Mouse (Mus musculus) limb, embryonic 15.5 days (tissue): ENCODE results near the gene Naa35. TPM values are rescaled to one million over a fixed set of nuclear protein-coding genes. Genes with fewer than 3 reads are reported as not detected.

Experiments
- ATAC-seq: fragments of 200-750 bp; cut with Nextera tagmentation; 2 replicates; pipeline ENCODE4 v1.8.0; 2017; ENCODE audit warnings: low read depth, moderate TSS enrichment; ENCODE audit not compliant: insufficient number of reproducible peaks, low FRiP score, low TSS enrichment
- H3K27ac ChIP-seq: fragments of 300-500 bp; sonication (generic); 2 replicates; pipeline ENCODE4 v1.5.1; 2015; ENCODE audit warnings: moderate library complexity, mild to moderate bottlenecking, inconsistent platforms
- H3K27me3 ChIP-seq: fragments of 300-500 bp; sonication (generic); 2 replicates; pipeline ENCODE4 v1.6.1; 2015; ENCODE audit warnings: inconsistent platforms
- H3K36me3 ChIP-seq: fragments of 300-500 bp; sonication (generic); 2 replicates; pipeline ENCODE4 v1.6.1; 2015; ENCODE audit warnings: inconsistent platforms
- H3K4me1 ChIP-seq: fragments of 300-500 bp; sonication (generic); 2 replicates; pipeline ENCODE4 v1.6.1; 2015; ENCODE audit warnings: inconsistent platforms
- H3K4me2 ChIP-seq: fragments of 300-500 bp; sonication (generic); 2 replicates; pipeline ENCODE4 v1.6.1; 2015; ENCODE audit warnings: mild to moderate bottlenecking, inconsistent platforms
- H3K4me3 ChIP-seq: fragments of 300-500 bp; sonication (generic); 2 replicates; pipeline ENCODE4 v1.5.1; 2015; ENCODE audit warnings: mild to moderate bottlenecking, inconsistent platforms
- H3K9ac ChIP-seq: fragments of 300-500 bp; sonication (generic); 2 replicates; pipeline ENCODE4 v1.6.1; 2015; ENCODE audit warnings: inconsistent platforms
- H3K9me3 ChIP-seq: fragments of 300-500 bp; sonication (generic); 2 replicates; pipeline ENCODE4 v1.6.1; 2016; ENCODE audit warnings: inconsistent platforms
- WGBS: fragments of 180-500 bp; shearing (Covaris S2); methylation state at CpG from one replicate; pipeline ENCODE4 v1.1.7; 2015; 5-methylcytosine and 5-hydroxymethylcytosine counted together
- polyA plus RNA-seq: library from polyadenylated mRNA; unstranded; fragments of >200 nt; fragmentation: Nextera tagmentation; extraction: Ambion mirVana; gene quantifications from 2 replicates; pipeline ENCODE4 v1.2.1, GENCODE M21; 2015

Gene Naa35
- polyA plus RNA-seq, 1 experiment from 2014 or later, result 80.9 TPM

DNA sequence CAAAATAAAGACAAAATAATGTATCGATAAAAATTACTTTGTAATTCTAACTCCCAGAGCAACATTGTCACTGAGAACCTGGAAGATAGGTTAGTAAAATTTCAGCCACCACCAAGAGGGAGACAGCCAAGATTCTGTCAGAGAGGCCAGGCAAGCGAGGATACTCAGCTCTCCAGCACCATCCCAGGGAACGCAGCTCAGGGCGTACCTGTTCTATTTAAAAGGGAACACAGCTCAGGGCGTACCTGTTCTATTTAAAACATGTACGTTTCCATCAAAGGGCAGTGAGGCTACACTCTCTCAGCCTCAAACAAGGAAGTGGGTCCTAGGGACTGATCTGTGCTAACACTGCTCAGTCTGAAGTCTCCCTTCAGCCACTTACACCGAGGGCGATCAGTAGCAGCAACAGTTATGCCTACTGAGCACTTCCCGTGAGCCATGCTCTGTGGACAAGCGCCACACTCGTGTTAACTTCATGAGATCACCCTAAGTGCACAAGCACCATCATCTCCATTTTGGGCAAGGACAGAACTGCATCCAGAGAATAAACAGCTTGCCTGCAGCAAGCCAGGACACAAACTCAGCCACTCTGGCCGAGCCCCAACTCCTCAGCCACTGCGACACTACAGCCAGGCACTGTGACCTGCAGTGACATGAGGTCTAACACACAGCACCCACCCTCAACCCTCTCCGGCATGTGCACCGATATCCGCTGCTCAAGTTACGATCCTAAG is 30.1 kb upstream of the Naa35 start:
- H3K36me3 ChIP-seq, result no peaks in the 10 kb centered on the region
- ATAC-seq, result no peak
- no peaks in the 10 kb centered on the region for H3K27me3 ChIP-seq
- no peak overlapping the region for H3K4me2 ChIP-seq
- no peak overlapping the region for H3K4me3 ChIP-seq
- H3K9me3 ChIP-seq, result no peaks in the 10 kb centered on the region
- peaks cover 12% of the 10 kb centered on the region; the same call in 1 of the 2 replicates for H3K4me1 ChIP-seq
- 66% methylated on average over 17 of the region's 17 CpGs for WGBS
- H3K27ac ChIP-seq, result no peak overlapping the region
- H3K9ac ChIP-seq, result no peak overlapping the region

DNA sequence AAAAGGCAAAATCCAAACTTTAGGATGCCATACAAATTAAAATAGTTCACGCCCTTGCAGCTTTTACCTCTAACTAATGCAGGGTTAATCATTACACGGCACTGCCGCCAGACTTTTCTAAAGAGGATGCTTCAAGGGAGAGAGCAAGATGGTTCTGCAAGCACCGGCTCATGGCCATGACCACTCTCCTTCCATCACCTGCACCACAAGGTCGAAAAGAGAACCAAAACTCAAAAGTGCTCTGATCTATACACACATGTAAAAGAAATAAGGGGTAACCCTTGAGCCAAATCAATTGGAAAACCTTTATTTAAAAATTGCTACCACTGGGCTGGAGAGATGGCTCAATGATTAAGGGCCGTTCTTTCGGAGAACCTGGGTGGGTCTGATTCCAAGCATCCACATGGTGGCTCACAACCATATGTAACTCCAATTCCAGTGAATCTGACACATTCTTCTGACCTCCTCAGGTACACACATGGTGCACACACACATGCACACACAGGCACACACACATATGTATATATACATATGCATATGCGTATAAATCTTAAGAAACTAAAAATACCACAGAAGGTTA is 29.4 kb upstream of the Naa35 start:
- Histone ChIP-seq H3K27ac (no peak overlapping the region), H3K4me1 (peaks cover 12% of the 10 kb centered on the region; the same call in 1 of the 2 replicates), H3K4me2 (no peak overlapping the region), H3K27me3 (no peaks in the 10 kb centered on the region), H3K4me3 (0 out of 2 replicates have a peak overlapping the region, but pooled peaks have one; percentile 71), H3K9me3 (no peaks in the 10 kb centered on the region), H3K36me3 (no peaks in the 10 kb centered on the region), H3K9ac (no peak overlapping the region)
- WGBS, result 71% methylated on average over 8 of the region's 8 CpGs
- ATAC-seq, result no peak

DNA sequence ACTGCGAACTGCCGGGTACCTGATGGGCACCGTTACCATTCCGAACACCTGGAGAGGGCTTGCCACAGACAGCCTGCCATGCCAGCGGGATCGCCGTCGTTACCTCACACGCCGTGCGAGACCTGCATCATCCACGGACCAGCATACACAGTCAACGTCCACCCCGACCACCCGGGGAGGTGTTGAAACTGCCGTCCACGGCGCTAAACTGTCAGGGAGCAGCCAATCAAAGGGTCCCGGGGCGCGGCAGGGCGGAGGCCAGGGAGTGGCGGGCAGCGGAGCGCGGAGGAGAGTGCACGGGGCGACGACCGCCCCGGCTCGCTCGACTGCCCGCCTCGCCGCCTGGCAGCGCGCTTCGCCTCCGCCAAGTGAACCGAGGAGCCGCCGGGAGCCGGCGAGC is 28.4 kb upstream of the Naa35 start:
- H3K36me3 ChIP-seq, result no peaks in the 10 kb centered on the region
- peak overlapping the region; percentile 68 for H3K27ac ChIP-seq
- peak overlapping the region; percentile 92 for H3K4me2 ChIP-seq
- peak overlapping the region; percentile 68 for H3K9ac ChIP-seq
- no peaks in the 10 kb centered on the region for H3K27me3 ChIP-seq
- under 1% methylated on average over 45 of the region's 45 CpGs for WGBS
- ATAC-seq, result peak; percentile 75
- H3K4me1 ChIP-seq, result peaks cover 12% of the 10 kb centered on the region; the same call in 1 of the 2 replicates
- no peaks in the 10 kb centered on the region for H3K9me3 ChIP-seq
- peak overlapping the region; percentile 71 for H3K4me3 ChIP-seq

DNA sequence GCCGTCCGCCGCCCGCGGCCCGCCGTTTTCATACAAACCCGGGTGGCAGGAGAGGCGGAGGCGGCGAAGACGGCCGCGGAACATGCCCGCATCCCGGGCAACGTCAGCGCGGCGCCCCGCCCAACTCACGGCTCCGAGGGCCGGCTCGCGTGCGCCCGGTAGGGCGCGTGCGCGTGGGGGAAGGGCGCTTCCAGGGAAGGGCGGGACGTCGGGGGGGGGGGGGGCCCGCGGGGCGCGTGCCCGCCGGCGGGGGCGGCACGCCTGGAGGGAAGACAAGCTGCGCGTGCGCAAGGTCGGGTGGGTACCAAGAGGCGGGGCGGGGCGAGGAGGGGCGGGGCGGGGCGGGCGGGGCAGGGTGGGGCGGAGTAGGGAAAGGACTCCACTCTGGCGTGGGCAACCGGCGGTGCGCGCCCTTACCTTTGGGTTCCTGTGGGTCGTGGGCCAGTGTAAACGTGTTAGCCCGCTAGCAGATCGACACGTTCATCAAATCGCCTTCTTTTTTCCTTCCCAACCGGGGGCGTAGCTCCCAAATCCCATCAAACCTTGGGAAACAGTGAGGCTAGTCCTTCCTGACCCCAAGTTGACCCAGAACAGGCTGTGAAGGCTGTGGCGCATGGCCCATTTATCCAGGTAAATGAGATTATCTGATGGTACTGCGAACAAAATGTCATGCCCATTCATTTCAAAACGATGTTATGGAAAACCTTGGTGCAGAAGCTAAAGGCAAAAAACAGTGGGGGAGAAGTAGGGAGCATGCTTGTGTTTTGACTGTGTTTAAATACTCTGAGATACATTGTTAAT is 27.7 kb upstream of the Naa35 start:
- Histone ChIP-seq H3K4me1 (peaks cover 12% of the 10 kb centered on the region; the same call in 1 of the 2 replicates), H3K27me3 (no peaks in the 10 kb centered on the region), H3K27ac (peak overlapping the region; percentile 68), H3K9me3 (no peaks in the 10 kb centered on the region), H3K4me3 (peak overlapping the region; percentile 71), H3K36me3 (no peaks in the 10 kb centered on the region), H3K9ac (peak overlapping the region; percentile 68), H3K4me2 (peak overlapping the region; percentile 92)
- WGBS, result under 1% methylated on average over 38 of the region's 73 CpGs
- peak; percentile 81 for ATAC-seq

DNA sequence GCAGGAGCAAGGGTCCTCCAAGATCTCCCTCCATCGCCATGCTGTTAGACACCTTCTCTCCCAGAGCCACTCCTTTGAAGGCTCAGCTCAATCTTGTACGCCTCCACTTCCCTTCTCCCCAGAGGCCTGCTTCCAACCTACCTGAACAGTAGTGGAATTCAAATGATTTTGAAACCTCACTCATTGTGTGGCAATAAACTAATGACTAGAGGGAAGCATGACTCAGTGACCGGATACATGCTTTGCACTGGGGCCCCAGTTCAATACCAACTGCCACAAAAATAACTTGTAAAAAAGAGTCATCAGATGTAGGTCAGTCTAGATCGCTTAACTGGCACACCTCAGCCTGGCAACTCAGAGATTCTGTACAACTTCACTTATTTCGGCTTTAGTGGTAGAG is 26.3 kb upstream of the Naa35 start:
- Histone ChIP-seq H3K9ac (no peak overlapping the region), H3K9me3 (no peaks in the 10 kb centered on the region), H3K4me1 (peaks cover 12% of the 10 kb centered on the region; the same call in 1 of the 2 replicates), H3K27ac (no peak overlapping the region), H3K4me2 (no peak overlapping the region), H3K36me3 (no peaks in the 10 kb centered on the region), H3K27me3 (no peaks in the 10 kb centered on the region), H3K4me3 (no peak overlapping the region)
- ATAC-seq, result no peak
- WGBS, result 88% methylated on average over 5 of the region's 5 CpGs

DNA sequence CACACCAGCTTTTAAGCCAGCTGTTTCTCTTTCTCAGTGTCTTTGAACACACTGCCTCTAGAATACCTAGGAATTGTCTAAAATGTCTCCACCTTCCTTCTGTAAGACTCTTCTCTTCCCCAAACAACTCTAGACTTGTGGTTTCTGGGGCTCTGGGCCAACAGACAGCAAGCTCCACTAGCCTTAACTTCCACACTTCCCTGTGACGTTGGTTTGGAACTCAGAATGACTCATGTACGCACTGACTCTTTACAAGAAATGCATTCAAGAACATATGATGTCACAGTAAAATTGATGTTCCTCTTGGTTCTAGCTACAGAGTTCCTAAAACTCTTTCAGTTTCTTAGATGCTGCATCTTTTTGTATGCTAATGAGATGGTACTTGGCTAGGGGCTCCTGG is 22.6 kb upstream of the Naa35 start:
- H3K27me3 ChIP-seq, result no peaks in the 10 kb centered on the region
- H3K9ac ChIP-seq, result no peak overlapping the region
- no peak overlapping the region for H3K4me2 ChIP-seq
- 85% methylated on average over 2 of the region's 2 CpGs for WGBS
- H3K36me3 ChIP-seq, result no peaks in the 10 kb centered on the region
- ATAC-seq, result no peak
- H3K27ac ChIP-seq, result no peak overlapping the region
- peaks cover 3% of the 10 kb centered on the region; the same call in 1 of the 2 replicates for H3K4me1 ChIP-seq
- H3K9me3 ChIP-seq, result no peaks in the 10 kb centered on the region
- H3K4me3 ChIP-seq, result no peak overlapping the region

DNA sequence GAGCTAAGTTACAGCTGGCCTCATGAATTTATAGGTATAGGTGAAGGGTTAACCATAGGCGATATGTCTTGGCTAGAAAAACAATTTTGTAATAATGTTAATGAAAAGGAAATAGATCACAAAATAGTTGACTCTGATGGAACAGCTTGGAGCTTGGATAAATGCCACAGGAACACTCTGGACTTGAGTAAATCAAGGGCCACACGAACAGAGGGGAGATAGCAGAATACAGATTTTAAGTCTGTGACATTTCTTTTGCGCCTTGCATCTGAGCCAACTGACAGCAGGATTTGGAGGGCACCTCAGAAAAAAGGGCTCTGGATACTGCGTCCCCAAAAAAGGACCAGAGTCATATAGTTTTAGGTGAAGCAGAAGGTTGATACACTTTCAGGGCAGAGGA is 20.6 kb upstream of the Naa35 start:
- ATAC-seq, result no peak
- Histone ChIP-seq H3K4me1 (no peaks in the 10 kb centered on the region), H3K4me2 (no peak overlapping the region), H3K9ac (no peak overlapping the region), H3K27me3 (no peaks in the 10 kb centered on the region), H3K36me3 (no peaks in the 10 kb centered on the region), H3K4me3 (no peak overlapping the region), H3K27ac (no peak overlapping the region), H3K9me3 (no peaks in the 10 kb centered on the region)
- 83% methylated on average over 4 of the region's 4 CpGs for WGBS

DNA sequence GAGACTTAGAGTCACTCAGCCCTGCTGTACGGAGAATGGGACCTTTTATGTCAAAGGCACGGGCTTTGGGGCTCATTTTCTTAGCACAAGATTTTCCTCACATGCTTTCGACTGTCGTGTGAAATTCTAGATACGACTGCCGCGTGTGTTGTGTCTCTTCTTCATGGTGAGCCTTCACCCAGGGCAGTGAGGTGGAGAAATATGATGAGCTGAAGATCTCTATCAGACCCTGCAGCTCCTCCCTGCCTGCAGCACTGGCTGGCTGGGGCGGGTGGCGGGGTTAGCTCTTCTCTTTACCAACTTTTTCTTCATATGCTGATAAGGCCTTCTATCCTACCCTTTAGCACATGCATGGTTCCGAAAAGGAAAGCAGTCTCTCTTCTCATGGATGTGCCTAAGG is 20.1 kb upstream of the Naa35 start:
- WGBS, result 74% methylated on average over 10 of the region's 10 CpGs
- Histone ChIP-seq H3K4me1 (no peaks in the 10 kb centered on the region), H3K9ac (no peak overlapping the region), H3K4me3 (no peak overlapping the region), H3K9me3 (no peaks in the 10 kb centered on the region), H3K27ac (no peak overlapping the region), H3K4me2 (no peak overlapping the region), H3K27me3 (no peaks in the 10 kb centered on the region), H3K36me3 (no peaks in the 10 kb centered on the region)
- ATAC-seq, result no peak

DNA sequence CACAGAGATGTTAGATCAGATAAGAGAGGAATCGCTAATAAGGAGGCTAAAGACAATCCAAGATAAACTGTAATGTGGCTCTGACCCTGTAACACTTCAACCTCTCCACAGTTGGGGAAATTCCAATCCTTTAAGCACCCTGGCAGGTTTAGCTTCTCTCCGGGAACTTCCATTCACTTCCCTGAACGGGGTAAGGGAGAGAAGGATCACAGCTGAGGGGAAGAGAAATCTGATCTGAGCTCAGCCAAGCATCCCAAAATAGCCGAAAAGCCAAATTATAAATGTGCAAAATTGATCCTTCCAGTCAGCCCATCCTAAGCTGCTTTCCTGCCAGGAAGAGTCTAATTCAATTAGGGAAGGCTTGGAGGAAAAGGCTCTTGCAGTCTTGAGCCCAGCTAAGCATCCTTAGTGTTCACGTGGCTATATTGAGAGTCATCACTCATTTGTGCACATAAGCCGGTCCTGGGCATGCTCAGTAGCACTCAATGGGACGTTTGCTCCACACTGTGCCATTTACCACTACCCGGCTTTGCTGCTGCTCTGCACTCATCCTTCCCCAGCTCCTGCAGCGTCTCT is 19.0 kb upstream of the Naa35 start:
- H3K27me3 ChIP-seq, result no peaks in the 10 kb centered on the region
- H3K4me1 ChIP-seq, result no peaks in the 10 kb centered on the region
- no peak for ATAC-seq
- no peak overlapping the region for H3K4me2 ChIP-seq
- no peaks in the 10 kb centered on the region for H3K36me3 ChIP-seq
- no peak overlapping the region for H3K9ac ChIP-seq
- H3K9me3 ChIP-seq, result no peaks in the 10 kb centered on the region
- no peak overlapping the region for H3K27ac ChIP-seq
- WGBS, result 64% methylated on average over 9 of the region's 9 CpGs
- H3K4me3 ChIP-seq, result no peak overlapping the region

DNA sequence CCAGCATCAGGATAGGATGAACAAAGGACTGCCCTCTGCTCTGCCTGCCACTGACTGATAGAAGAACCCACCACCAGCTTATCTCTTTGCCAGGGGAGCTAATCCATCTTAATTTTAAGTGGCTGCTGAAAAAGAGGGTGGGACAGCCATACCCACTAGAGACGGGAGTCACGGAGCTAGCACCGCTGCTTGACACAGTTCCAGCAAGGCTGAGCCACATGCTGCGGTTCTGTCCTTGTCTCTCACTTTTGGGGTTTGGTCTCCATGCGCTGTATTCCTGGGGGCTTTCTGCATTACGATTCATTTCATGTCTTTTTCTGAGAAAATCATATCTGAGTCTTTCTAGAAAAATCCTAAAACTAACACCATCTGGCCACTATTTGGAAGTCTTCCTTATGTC is 14.0 kb upstream of the Naa35 start:
- H3K4me2 ChIP-seq, result no peak overlapping the region
- H3K9me3 ChIP-seq, result no peaks in the 10 kb centered on the region
- no peak for ATAC-seq
- no peaks in the 10 kb centered on the region for H3K4me1 ChIP-seq
- no peak overlapping the region for H3K4me3 ChIP-seq
- H3K36me3 ChIP-seq, result no peaks in the 10 kb centered on the region
- no peaks in the 10 kb centered on the region for H3K27me3 ChIP-seq
- H3K9ac ChIP-seq, result no peak overlapping the region
- 83% methylated on average over 6 of the region's 6 CpGs for WGBS
- H3K27ac ChIP-seq, result no peak overlapping the region

DNA sequence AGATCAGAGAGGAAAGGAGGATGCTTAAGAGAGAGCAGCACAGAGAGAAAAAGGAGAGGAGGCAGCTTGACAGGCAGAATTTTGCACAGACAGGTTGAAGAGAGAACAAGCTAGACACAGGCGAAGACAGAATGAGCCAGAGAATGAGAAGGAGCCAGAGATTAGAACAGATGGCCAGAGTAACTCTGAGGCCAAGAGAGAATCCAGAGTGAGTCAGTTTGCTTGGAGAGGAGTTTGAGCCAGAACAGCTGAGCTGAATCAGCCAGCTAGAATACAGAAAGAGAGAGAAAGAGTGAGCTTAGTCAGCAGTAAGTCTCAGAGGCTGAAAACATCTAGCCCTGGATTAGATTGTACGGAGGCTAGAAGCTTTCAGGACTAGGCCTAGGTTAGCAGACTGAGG is 12.5 kb upstream of the Naa35 start:
- no peak overlapping the region for H3K9ac ChIP-seq
- no peaks in the 10 kb centered on the region for H3K9me3 ChIP-seq
- no peak overlapping the region for H3K4me3 ChIP-seq
- H3K27me3 ChIP-seq, result no peaks in the 10 kb centered on the region
- no peaks in the 10 kb centered on the region for H3K36me3 ChIP-seq
- no peak for ATAC-seq
- 87% methylated on average over 2 of the region's 2 CpGs for WGBS
- H3K4me2 ChIP-seq, result no peak overlapping the region
- no peaks in the 10 kb centered on the region for H3K4me1 ChIP-seq
- no peak overlapping the region for H3K27ac ChIP-seq

DNA sequence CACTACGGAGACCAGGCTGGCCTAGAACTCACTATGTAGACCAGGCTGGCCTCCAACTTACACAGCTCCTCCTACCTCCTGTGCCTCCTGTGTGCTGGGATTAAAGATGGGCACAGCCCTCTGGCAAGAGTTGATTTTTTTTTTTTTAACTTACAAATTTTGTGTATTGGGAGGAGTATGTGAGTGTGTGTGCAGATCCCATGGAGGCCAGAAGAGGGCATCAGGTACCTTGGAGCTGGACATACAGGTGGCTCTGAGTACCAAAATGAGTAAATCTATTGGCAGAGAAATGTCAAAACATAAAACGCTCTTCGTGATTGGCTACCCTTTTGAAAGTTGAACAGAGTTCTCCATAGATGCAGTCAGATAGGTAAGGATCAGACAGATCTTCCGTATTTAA is 4.1 kb upstream of the Naa35 start:
- ATAC-seq, result no peak
- Histone ChIP-seq H3K9me3 (no peaks in the 10 kb centered on the region), H3K4me3 (no peak overlapping the region), H3K9ac (no peak overlapping the region), H3K4me1 (peaks cover 7% of the 10 kb centered on the region), H3K27ac (no peak overlapping the region), H3K4me2 (no peak overlapping the region), H3K36me3 (no peaks in the 10 kb centered on the region), H3K27me3 (no peaks in the 10 kb centered on the region)
- 94% methylated on average over 4 of the region's 4 CpGs for WGBS
